Mouse (Mus musculus) adipocyte (in vitro differentiated cells): ENCODE measurements around the gene Mllt10.
A peak's percentile ranks its signal among the peaks of the same experiment; 100 is the strongest.

ENCODE experiments used
- DNase-seq: peaks from one replicate; pipeline ENCODE4 v3.0.0-alpha.2; 2016; ENCODE audit warnings: low spot score

Mllt10 gene

DNA sequence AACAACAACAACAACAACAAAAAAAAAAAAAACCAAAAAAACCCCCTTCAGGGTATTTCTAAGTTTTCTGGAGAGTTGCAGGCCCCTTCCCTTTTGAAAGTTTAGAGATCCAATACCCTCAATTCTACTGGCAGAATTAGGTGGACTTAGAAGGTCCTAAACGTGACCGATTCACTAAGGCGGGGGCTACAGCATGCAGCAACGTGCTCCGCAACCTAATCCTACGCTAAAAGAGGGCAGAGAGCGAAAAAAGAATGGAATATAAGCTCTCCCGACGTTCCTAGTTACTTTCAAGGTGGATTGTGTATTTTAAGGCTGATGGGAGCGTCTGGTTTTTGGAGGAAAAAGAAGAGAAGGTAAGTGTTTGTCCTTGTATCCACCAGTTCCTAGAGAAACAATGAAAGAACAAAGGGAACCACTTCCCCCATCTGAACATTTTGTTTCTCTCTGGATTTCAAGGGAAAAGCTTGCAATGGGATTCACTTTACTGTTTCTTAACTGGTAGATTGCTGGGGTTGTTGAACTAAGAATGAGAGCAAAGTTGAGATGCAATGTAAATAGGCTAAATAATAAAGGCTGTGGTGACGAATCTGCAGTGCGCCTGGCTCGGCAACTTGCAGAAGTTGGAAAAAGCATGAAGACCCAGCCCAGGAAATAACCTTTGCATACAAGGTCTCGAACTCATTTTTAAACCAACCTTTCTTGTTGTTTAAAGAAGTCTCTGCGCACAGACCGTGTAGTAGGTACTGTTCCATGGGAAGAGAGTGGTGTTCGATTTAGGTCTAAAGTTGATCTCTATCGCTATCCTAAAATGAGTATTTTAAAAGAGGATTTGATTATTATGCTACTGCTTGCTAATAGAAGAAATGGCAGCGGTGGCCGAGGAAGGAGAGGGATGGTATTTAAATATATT lies at the start of gene Mllt10:
Gene Mllt10, plus strand, starts transcription at position 222 of the 913 bp plus-strand sequence.
- DNase-seq = no peak

DNA sequence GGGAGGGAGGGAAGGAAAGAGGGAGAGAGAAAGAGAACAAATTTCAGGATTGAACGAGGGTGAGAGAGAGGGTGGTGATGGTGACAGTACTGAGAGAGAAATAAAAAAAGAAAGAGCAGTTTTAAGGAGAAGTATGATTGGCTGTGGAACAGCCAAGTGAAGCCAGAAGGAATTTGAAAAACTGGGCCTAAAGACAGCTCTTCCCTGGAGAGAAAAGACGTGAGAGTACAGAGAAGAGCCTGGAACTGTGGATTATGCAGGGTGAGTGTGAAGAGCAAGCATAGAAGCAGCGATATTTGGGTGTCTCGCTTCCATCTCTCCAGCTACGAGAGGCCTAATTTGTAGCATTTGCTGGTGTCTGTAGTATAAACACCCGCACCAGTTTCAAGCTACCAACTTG lies 43.8 kb upstream of the Mllt10 start:
- DNase-seq = no peak

DNA sequence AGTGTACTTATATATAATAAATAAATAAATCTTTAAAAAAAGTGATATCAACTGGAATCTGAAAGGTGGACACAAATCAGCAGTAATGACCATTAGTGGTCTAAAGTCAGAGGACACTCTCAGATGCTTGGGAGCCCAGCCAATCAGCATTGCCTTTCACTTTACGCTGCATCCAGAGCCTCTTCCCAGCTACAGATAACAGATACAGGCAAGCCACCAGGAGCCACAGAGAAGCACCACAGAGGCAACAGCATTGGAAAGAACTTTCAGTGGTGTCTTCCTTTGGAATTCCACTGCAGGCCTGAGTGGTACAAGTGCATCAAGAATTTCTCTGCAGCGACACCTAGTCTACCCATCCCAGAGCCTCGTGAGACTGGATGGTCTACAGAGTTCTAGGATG lies 42.2 kb upstream of the Mllt10 start:
- no peak for DNase-seq

DNA sequence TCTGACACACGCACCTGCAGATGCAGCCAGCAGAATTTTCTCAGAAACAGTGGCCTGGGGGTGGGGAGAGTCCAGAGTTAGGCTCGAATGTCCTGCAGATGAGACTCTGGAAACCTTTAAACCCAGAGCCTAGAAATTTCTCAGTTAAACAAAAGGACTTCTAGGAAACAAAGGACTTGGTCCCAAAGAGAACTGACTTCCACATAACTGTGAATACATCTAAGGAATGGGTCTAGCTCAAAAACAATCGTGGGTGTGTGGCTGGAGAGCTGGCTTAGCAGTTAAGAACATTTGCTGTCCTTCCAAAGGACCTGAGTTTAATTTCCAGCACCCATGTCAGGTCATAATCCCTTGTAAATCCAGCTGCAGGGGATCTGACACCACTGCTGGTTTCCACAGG lies 39.5 kb upstream of the Mllt10 start:
- no peak for DNase-seq

DNA sequence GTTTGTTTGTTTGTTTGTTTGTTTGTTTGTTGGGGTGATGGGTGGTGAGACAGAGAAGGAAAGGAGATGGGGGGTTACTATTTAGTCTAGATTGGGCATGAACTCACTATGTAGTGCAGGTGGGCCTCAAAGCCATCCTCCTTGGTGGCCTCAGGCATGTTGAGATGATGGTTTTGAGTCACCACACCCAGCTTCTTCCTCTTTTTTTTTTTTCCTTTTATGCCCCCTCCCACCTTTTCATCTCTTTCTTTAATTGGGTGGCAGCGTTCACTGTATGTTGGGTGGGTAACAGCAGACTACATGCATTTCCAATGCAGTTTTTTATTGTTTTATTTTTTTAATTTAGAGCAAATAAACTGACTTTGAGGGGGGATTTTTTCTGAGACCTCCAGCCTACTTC lies 38.4 kb upstream of the Mllt10 start:
- DNase-seq = no peak

DNA sequence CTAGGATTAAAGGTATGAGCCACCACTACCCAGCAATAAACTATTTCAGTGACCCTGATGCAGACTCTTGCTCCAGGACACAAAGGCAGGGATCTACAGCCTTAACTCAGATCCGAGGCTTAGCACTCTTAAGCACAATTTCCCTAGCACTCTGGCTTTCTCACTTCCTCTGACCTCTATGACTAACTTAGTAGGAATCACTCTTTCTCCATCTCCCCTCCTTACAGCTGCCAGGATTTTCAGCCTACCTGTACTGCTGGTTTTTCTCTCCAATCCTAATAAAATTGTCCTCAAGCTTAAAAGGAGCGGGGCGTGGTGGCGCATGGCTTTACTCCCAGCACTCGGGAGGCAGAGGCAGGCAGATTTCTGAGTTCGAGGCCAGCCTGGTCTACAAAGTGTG lies 37.7 kb upstream of the Mllt10 start:
- no peak for DNase-seq

DNA sequence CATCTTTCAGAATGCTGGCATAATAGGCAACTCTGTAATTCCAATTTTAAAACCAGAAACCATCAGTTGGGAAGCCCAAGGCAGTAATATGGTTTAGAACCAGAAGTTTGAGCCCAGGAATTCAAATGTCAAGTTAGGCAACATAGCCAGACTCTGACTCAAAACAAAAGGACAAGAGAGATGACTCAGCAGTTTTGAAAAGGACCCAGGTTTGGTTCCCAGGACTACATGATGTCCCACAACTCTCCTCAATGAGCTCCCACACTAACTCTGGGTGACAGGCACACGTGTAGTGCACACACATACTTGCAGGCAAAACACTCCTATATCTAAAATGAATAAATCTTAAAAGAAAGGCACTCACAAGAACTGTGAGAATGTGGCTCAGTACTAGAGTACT lies 35.9 kb upstream of the Mllt10 start:
- DNase-seq = no peak

DNA sequence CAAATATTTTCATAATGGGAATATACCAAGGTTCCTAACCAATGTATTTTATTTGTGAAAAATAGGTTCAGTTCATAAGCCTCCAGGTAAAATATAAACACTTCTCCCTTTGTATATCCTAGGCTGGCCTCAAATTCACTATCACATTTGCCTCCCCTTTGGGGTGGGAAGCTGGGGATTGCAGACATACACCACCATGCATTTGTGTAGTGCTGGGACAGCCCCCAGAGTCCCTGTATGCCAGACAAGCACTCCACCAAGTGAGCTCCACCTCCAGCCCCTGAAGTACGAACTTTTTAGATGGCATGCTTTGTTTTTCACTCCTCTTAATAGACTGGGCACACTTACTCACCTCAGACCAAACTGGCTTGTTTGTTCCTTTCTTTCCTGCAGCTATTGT lies 32.2 kb upstream of the Mllt10 start:
- no peak for DNase-seq

DNA sequence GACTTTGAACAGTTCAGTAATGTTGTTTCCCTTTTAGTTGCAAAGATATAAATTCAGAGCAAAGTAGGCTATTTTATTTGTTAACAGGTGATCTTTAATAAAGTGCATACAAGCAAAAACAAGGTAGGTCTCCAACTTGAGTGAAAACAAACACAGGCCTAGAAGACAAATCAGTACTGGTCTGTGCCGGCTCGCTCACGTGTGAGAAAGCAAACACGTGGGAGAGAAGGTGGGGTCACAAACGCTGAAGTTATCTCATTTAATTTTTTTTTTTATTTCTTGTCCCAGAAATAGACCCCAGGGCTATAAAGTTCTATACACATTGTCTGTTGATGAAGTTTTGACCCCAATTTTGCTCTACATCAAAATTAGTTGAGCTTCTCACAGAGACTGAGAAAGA lies 29.9 kb upstream of the Mllt10 start:
- no peak for DNase-seq

DNA sequence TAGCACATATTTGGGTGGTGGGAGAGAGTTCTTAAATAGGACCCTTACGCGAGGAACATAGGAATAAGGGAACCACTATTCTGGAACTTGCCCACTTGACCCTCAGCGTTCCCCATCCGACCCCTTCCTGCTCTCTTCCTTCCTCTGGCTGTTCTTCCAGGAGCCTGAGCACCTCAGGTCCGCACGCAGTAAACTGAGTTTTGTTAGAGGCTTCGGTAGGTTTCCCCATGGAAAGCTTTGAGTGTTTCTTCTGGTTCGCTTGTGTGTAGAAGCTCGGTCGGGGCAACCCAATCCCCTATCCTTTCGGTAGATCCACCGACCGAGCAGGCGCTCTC lies 29.3 kb upstream of the Mllt10 start:
- no peak for DNase-seq

DNA sequence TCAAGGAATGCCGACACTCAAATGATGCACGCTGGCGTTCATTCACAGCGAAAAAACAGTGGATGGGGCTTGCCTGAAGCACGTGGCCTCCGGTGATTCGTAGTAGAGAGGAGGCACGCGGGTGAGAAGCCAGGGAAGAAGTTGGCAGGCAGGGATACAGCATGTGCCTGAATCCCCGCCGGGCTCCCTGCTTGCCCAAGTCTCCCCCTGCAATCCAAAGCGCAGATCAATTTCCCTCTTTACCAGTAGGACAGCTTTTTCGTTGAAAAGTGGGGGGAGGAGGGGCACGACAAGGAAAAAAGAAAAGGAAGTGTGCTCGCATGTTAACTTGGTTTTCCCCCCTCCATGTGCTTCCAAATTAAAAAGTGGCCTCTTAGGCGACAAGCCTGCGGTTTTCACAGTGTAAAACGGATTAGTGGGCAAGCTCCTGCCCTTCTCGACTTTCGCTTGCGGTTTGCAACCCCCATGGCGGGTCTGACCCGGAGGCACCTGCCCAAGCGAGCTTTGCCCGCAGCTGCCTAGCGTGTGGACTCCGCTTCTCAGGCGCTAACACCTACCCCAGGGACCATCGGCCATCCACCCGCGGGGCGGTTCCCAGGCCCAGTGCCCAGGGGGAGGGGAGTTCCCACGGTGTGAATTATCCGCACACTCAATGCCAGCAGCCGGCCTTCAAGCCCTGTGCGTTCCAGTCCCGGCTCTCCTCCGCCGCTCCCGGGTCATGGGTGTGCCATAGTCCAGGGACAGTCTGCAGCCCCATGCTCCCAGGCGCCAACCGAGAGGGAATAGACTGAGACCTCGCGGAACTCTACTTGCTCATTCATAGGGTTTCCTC lies 28.7 kb upstream of the Mllt10 start:
- no peak for DNase-seq

DNA sequence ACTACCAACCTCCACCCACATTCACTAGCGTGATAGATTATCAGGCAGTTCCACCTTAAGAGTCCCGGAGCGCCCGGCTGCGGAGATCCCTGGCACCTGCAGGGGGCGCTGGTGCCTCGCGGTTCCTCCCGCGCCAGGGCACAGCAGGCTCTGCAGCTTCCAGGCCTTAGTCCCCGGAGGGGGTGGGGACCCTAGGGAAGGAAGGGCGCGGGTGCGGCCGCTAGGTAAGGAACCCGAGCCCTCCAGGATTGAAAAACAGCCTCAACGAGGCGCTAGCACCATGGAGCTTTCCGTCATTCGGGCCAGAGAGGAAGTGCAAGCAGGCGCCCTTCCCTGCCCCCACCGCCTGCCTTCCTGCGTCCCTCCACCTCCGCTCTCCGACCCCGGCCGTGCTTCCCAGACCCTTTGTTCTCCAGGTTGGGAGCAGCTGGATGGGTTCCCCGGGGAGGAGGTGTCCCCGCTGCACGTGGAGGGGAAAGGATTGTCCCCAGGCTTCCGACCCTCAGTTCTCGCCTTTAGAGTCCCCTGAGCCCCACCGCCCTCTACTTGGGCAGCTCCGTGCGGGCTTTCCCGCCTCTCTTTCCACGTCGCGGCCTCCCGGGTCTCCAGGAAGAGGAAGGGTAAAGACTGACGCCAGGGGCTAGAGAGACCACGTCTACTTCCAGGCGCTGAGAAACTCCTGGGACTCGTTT lies 27.4 kb upstream of the Mllt10 start:
- DNase-seq = peak; percentile 87

DNA sequence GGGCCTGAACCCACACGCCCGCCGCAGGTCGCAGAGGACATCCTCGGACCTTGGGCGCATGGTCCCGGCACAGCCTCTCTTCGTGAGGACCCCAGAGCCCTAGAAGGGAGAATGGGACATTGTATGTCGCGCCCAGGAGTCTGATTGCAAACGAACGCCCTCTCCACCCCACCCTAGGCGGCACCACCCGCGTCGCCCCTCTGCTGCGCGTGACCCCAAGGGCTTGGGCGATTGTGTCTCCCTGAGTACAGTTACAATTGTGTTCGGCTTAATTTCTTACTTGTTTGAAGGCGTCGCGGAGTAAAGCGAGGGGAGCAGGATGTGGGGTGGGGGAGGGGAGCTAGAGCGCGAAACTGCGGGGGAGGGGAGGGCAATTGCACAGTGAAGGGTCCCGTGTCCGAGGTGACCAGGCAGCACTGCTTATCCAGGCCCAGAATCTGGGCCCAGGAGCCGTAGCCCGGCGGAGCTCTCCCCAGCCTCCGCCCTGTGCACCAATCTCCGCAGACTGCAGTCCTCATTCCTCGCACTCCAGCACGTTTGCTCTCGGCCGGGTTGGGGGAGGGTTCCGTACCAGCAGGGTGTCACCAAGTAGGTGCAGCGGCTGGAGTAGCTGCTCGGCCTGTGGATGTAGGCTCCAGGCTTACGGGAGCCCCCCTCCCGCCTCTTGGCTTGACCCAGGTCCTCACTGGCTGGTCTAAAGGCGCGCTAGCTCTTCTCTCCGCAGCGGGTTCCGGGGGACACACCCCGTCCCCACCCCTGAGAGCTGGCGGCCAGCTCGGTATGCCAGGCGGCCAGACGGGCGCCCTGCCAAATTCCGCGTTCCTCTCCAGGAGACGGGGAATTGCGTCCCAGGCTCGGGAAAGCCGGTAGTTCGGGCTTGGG lies 26.7 kb upstream of the Mllt10 start:
- DNase-seq = peak; percentile 84

DNA sequence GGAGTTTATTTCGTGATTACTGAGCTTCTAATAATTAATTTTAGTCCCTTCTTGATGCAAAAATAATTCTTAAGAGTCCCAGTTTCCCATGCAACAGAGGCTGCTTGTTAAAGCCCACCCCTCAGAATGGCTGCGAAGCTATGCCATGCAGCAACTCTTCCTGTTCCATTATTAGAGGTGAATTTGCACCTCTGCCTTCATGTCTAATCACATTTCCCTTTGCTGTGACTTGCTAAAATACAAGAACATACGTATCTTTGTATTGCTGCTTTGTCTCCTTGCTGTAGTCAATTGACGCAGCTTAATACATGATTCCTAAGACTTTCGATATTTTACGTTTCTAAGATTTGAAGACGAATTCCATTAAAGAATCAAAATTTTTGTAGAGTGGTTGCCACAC lies 25.4 kb upstream of the Mllt10 start:
- DNase-seq = no peak

DNA sequence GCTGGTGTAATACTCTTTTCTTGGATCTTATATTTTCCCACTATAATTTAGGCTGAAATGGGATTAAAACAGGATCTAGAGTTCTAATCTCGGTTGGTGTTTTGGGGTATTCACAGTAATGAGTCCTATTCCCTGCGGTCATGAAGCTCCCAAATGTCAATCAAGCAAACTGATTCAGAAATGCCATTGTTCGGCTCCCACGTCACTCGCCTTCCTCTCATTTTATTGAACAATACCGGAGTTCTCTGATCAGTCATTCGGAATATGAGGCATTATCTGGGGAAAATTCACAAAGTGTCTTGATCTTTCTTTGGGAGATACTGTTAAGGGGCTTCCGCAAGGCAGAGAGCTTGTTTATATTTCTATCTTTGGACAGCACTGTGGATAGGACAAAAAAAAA lies 24.5 kb upstream of the Mllt10 start:
- no peak for DNase-seq

DNA sequence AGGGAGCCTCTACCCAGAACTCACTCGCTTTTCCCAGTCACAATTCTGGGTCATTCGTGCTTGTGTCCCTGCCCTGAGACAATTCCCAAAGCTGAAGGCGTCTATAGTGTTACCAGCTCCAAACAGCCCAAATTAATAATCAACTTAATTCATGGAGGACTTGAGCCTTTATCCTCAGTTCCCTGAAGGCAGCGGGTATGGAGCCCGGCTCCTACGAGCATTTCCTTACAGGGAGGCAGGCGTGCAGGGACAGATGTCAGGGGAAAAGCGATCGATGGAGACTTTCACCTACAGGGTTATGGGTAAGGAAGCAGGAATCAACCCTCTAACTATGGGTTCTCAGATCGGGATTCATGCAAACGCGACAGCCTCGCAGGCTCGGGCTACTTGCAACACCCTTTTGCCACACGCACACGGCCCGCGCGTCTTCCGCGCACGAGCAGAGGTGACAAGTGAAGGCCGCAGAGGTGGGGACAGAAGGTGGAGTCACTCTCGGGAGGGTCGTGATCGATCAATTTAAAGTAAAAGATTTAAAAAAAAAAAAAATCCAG lies 23.7 kb upstream of the Mllt10 start:
- no peak for DNase-seq

DNA sequence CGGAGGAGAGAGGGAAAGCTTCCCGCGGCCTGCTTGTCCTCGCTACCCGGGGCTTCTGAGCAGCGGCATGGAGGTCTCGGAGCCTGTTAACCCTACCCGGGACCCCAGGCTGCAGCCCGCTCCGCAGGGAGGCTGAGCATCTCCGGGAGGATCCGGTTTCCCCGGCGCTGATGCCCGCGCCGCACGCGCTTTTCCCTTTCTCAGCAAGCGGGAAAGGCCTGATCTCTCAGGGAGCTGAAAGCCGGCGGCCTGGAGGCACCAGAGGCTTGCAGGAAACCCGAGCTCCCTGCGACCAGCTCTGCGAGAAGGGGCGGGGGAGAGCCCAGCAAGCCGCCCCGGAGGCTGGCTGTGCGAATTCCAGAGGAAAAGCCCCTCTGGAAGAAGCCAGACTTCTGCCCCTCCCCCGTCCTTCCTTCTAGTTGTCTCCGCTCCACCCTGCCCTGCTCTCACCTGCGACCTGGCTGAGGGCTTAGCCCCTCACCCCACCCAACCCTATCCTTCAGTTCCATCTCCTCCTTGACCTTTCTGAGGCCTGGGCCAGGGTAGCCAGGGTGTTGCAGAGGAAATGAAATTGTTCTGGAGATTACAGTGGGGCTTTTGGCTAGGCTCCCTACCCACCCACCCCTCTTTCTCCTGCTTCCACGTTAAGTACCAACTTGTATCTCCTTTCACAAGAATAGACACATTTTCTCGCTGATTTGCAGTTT lies 23.1 kb upstream of the Mllt10 start:
- DNase-seq = no peak

DNA sequence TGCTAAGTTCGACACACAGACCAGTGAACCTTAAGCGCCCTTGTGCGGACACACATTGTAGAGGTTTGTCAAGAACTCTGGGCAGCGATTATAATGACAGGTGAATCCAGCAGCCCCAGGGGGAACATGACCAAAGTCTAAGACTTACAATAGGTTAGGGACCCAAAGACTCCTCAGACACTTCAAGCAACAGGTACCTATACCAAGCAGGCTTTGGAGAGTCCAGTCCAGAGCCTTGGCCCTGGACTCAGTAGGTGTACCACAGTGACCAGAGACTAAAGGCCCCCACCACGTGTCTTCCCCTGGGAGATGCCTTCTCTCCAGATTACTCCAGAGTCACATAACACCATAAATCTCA lies 22.5 kb upstream of the Mllt10 start:
- DNase-seq = no peak

DNA sequence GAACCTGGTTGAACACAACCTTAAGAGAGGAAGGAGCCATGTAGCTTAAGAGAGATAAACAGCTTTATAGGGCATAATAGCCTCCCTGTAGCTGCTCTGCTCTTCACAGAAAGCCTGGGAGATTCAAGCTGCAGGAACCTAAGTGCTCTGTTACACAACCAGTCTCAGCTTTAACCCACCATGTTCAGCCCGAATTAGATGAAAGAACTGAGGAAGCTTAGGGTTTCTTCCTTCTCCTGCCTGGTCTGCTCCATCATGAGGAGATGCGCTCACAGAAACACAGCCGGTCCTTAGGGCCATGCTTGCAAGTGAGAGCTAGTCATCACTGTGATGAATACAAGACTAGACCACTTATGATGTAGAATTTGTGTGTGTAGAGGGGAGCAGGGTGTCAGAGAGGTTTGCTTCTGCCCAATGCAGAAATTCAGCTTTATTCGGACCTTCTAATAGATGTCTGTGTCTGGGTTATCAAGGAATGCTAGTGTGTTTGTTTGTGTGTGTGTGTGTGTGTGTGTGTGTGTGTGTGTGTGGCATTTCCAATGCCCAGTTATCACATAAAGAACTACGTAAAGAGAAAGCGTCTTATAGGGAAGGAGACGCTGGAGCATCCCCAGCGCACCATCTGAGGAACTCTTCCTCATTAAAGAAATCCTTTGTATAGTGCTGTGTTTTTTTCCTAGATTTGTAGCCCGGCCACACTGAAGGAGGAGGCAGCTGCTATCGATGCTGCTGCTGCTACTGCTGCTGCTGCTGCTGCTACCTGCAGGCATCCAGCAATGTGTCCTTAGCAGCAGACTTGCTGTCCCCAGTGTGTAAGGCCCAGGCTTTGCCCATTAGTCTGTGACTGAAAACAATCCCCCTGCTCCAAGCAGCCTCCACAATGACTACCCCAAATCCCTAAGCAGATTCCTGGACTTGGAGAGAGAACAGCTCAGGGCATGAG lies 21.6 kb upstream of the Mllt10 start:
- no peak for DNase-seq
